Mouse (Mus musculus) heart, postnatal 4 days (tissue): ENCODE measurements at regions not wholly inside any gene's neighbourhood (a gene's known extent, or its start where the extent isn't known, plus 50 kb on each side); places are given as distances from the start of the nearest gene placed in this dataset.

ENCODE experiments used
- DNase-seq: peaks from one replicate; pipeline ENCODE4 v3.0.0; 2021

DNA sequence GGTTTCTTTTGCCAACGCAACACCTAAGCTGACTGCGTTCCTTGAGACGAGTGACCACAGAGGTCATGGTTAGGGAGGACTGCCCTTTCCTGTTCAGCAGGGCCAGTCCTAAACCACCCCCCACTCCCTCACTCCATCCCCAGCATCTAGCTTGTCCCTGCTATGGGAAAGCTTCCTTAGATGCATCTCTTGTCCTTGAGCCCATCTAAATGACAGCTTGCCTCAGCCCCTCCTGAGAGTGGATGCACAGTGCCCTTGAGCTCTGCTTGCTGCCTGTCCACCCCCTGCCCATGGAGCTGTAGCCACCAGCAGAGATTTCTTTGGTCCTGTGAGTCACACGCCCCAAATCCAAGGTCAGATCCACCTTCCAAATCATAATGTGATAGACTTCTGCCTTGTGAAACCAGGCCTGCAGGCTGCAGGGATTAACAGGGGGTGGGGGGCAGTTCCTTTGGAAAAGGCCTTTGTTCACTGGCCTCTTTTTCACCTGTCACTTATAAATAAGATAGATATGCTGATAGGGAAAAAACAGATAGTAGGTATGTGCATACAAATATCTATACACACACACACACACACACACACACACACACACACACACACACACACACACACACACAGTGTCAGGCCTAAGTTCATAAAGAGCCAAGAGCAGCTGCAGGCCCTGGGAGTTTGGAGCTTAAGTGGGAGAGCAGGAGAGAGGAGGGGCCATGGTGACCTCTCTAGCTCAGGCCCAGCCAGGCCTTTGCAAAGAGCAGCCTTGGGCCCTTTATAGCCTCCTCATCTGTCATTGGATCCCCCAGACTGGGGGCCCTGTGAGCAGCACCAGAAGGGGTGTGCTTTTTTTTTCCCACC is 56.4 kb upstream of the Adra2c start:
- DNase-seq: no peak

DNA sequence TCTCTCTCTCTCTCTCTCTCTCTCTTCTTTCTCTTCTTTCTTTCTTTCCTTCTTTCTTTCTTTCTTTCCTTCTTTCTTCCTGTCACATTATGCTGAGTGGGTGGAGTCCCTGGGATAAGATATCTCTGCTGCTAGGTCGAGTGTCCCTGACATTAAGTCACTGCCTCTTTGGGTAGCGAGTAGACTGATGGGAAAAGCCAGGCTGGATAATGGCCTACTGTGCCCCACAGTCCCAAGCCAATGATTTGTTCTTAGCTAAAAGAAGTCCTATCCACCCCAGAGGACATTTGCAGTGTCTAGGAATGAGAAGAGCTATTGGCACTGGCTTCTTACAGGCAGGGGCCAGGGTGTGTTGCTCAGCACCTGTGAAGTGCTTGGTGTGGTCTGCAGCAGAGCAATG is 61.8 kb upstream of the Adra2c start:
- no peak for DNase-seq

DNA sequence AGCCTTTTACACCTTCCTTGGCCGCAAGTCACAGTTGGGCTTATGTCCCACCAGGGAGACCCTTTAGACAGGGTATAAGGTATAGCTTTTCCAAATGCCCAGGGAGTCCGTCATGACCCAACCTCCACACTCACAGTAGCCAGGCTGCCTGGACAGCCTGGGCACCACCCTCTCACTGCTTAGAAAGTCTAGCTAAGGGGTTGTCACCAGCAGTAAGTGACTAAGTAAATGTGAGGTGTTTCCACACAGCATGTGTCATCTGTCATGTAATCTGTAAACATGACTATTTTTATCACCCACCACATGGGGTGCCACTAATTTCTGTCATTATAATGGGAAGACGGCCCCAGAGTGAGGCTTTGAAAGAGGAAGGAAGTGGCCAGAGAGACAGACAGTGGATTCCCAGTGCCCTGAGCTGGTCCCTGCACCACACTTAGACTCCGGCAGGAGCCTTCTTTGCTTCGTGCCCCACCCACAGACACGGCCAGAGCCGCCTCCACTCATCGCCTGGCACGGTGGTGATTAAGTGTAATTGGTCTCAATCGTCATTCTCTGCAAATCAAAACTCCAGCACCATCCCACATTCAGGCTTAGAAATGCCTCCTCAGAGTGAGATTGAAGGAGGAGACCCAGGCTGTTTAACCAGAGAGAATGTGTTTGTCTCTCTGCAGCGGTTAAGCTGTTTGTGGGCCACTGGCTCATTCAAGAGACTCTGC is 62.5 kb upstream of the Adra2c start:
- DNase-seq: no peak

DNA sequence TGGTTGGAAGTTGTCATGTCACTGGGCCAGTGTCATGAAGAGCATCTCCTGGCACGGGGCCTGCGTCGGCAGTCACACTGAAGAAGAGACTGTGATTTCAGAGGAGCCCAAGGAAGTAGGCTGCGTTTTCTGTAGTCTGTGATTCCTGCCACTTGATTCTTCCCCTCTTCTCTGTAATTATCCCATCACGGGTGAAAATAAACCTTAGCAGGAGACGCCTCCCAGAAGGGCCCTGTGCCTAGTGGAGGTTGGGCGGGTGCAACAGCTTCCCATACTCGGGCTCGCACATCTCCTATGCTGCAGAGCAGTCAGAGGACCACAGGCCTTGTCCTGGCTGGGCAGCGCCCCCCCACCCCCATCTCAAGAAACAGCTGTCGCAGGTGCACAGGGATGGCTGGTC is 63.1 kb upstream of the Adra2c start:
- no peak for DNase-seq

DNA sequence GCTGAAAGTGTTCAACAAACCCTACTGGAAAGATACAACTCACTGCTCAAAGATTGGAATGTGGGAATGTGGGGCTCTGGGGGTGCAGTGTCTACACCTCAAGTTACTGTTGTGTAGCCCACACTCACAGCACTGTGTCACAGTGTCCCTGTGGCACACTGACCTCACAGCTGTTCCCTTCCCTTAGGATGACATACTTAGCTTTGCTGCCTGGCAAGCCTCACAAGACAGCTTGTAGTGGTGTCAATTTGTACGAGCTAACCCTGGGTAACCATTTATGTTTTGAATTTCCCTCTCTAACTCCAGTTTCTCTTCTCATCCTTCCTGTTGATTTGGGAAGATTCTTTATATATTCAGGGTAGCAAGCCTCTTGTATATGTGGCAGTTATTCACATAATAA is 68.8 kb upstream of the Adra2c start:
- DNase-seq: no peak

DNA sequence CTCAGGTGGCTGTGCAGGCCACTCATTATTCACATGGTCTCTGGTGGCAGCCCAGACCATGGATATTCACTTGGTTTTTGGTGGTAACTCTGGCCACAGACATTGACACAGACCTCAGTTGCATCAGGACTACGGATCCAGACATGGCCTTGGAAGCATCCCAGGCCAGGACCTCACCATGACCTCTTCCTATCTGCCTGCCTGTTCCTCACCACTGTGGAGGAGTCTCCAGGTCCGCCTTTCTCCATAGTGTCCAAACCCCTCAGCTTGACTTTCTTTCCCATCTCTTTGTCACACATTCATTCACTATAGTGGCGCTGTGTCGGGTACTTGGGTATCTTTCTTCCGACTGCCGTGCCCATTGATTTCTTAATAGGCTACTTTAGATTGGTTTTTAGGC is 74.1 kb upstream of the Adra2c start:
- DNase-seq: no peak

DNA sequence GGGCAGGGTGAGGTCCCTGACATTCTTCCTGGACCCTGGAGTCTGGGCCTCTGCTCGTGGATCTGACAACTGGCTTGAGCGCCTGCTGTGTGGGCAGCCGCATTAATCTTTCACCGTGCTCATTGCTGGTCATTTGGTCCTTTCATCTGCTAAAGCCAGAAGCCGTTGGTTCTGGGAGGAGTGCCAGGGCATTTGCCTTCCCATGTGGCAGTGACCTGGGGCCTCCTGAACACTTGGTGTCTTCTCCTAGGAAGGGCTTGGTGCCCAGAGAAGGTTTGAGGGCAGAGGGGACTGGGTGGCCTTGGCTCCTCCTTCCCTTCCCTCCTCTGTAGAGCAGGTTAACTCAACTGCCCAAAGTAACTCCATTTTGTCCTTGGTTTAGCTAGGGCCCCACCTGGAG is 79.7 kb upstream of the Adra2c start:
- DNase-seq: peak; percentile 42

DNA sequence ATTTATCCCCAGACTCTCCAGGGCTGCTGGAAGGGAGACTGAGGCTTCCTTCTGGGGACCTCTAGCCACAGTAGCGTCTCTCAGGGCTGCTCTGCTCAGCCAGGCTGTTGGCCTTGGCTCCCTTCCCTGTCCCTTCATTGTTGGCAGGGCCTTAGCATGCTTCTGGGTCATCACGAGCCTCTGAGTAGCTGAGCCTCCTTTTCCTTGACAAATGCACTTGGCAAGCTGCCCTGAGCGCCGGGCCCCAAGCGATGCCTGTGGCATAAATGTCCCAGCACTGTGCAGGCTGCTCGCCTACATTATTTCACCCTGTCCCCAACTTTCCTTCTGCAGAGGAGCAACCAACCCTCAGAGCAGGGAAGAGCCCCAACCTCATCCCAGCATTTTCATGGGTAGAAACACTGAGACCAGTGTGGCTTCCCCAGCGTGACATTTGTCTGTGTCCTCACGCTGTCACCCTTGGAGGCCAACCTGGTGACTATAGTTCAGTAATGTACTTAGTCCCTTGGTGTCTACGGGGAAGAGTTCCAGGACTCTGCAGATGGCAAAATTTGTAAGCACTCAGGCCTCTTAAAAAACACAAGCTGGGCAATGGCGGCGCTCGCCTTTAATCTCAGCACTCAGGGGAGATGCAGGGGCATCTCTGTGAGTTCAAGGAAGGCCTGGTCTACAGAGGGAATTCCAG is 83.7 kb upstream of the Lrpap1 start:
- peak; percentile 95 for DNase-seq

DNA sequence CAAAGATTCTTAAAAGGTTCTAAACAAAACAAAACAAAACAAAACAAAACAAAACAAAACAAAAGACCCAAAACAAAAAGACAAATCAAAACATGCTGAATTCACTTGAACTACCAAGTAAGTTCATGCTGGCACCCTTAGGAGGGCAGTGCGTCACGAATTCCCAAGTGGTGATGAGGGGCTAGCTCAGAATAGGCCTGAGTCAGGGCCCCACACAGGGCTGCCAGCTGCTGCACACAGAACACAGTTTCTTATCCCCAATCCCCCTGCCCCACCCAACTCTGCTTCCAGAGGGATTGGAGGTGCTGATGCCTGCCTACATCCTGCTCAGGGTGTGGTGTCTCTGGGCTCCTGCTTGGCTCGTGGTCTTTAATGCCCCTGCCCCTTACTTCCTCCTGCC is 80.3 kb upstream of the Lrpap1 start:
- peak; percentile 21 for DNase-seq

DNA sequence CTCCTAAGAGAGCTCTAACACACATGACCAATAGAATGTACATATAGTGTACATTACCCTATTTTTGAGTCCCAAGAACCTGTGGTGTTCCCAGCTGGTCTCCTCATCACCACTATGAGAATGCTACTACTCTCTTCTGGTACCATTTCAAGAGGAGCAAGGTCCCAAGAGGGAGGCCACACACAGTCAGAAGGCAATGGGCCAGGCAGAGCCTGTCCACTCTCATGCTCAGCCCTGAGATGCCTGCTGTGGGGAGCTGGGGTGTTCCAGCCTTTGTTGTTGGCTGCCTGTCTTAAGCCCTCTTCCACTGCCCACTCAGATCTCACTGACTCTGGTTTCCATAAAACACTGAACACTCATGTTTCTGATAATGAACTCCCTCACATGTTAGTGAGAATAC is 79.7 kb upstream of the Lrpap1 start:
- DNase-seq: peak; percentile 33

DNA sequence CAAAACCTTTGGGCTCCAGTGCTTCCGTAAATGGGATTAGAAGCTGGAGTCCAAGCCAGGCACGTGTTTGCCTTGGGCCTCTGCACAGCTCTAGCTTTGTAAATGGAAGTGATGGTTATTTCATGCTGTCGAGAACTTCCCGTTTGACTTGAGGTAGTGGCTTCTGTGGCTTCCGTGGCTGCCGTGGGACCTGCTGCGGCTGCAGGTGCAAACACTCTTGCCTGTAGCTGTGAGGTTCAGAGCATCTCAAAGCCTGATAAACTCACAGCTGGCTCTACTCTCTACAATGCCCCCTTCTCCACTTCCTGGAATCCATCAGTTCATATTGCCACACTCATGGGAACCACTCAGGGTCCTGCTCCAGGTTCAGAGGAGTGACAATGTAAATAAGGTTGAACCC is 77.9 kb upstream of the Lrpap1 start:
- DNase-seq: no peak

DNA sequence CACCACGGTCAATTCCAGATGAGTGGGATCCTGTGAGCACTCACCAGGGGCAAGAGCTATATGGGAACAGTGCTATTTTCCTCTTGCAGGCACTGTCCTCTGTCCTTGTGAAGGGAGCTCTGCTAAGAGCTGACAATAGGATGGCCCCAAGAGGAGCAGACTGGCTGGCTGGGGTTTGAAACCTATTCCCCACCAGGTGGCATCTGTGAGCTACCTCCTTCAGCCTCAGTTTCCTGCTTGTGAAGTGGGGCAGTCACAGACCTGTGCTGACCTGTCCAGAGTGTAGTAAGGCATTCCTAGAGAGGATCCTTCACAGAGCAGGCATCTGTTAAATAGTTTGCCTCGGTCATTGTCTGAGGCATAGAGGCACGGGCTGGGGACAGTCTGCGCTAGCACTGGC is 71.8 kb upstream of the Lrpap1 start:
- DNase-seq: no peak

DNA sequence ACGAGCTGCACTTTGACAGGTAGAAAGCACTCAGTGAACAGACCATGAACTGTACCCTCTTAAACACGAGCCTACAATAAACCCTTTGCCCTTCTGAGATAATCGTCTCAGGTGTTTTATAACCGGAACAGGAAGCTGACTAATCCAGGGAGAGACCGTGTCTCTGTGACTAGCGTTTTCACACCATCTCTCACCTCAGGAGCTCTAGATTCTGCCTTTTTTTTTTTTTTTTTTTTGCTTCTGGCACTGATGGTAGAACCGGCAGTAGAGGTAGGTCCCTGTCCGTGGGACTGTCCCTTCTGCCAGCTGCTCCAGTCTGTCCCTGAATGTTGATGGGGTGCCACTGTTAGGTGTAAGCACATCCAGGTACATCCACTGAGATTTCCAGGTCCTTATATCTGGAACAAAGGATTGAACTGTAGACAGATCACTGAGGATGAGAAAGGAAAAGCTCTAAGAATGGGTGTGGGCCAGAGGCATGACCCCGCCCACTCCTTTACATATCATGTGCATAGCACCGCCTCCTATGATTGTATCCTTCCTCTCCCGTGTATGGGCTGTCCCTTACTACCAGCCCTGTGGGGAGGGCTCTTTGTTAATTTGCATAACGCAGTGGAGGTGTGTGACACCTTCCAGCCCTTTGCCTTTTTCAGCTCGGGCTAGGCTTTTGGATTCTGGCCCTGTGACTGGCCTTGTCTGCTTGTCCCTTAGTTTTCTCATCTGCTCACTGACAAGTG is 70.7 kb upstream of the Lrpap1 start:
- DNase-seq: no peak

DNA sequence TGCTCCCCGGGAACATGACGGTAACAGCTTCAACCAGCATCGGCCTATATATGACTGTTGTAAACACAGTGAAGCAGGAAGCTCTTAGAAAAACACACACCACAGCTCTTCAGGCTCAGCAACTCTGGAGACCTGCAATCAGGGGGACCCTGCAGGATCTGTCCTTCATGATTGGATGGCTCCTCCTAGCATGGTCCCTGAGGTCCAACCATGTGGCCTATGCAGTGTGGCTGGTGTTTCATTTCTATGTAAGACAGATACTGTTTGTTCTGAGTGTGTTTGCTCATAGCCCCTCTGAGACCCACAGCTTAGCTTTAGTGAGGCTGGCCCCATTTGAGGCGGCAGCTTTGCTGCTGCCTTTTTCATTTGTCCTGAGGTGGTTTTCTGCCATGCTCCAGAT is 68.8 kb upstream of the Lrpap1 start:
- DNase-seq: no peak

DNA sequence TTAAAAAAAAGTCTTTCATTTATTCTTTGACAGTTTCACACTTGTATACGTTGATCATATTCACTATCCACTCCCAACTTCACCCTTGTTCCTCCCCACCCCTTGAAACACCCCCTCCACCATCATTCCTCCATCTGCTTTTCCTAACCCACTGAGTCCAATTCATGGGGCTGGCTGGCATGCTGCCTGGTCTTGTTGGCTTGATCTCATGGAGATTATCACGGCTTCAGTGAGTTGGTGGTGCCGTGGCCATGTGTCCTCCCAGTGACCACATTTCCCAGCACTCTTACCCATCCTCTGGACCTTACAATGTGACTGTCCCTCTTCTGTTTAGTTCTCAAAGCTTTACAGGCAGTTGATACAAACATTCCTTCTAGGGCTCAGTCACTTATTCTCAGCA is 65.8 kb upstream of the Lrpap1 start:
- no peak for DNase-seq

DNA sequence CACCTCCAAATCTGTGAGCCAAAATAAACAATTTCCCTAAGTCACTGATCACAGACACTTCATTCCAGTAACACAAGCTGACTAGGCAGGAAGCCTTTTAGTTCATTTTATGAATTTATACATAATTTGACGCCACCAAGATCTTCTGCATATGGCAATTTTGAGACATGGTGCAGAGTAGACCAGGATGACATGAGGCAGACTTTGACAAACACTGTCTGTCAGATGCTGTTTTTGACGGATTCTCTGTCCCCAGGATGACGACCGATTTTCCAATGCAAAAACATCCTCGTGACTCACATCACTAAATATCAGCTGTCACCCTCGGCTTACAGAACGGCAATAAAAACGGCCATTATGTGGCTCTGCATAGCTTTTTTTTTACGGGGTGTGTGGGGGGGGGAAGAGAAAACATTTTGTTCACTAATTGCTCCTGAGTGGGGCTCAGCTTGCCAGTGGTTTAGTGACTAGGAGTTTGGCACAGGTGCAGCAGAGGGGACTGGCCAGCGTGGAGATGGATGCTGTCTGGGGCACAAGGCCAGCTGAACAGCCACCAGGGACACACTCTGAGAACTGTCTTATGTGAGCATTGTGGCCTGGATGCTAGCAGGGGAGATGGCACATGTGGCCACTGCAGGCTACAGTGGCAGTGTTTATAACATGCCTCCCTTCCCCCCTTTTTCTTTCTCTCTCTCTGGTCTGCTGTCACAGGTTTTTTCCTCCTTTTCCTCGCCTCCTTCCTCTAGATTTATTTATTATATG is 65.0 kb upstream of the Lrpap1 start:
- DNase-seq: no peak

DNA sequence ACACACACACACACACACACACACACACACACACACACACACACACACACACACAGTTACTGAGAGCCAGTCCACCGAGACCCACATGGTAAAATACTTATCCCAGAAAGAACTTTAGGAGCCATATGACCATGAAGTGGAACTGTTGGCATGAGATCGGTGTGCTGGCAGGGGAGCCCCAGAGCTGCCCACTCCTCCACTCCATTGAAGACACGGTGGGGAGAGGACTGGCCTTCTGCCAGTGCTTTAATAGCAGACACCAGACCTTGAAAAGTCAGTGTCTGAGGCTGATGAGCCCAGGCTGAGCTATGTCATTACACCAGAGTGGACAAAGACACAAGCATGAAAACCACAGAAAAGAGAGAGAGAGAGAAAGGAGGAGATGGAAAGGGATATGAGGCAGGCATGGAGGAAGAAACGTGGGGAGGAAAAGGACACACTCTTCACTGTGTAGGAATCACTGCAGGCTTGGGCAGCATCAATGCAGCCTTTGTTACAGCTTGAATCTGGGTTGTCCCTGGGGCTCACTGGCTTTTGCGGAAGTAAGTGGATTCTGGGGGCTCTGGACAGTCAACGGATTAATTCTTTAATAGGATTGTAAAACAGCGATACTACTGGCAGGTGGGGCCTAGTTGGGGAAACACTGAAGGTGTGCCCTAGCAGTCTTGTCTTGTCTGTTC is 64.2 kb upstream of the Lrpap1 start:
- no peak for DNase-seq

DNA sequence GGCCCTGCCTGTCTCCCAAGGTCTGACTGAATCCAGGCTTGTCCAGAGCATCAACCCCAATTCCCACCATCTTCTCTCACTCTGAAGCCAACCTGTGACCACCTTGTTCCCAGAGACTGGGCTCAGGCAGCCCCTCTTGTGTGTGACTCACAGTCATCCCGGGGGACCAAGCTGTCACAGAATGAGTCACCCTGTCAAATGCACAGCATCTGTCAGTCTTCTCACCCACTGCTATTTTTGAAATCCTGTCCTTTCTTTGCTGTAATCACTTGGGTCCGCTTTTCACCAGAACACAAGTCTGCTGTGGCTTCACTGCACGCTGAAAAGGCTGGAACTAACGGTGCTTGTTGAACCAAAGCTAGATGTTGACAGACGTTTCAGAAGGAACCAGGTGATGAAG is 63.3 kb upstream of the Lrpap1 start:
- DNase-seq: no peak

DNA sequence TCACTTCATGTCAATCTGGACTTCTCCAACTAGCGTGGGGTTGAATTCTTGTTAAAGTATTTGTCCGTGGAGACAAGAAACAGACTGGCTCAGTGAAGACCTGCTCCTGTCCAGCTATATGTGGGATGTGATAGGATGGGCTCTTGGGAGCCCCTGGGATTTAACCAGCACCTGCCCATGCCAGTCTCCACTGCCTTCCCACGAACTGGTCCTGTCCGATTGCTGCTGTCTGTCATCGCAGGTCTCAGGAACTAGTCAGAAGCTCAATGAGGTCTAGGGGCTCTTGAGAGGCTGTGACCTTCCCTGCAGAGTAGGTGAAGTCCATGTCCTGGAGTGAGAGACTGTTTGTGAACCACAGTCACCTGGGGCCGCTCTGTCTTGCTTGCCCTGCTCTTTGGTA is 62.8 kb upstream of the Lrpap1 start:
- DNase-seq: no peak

DNA sequence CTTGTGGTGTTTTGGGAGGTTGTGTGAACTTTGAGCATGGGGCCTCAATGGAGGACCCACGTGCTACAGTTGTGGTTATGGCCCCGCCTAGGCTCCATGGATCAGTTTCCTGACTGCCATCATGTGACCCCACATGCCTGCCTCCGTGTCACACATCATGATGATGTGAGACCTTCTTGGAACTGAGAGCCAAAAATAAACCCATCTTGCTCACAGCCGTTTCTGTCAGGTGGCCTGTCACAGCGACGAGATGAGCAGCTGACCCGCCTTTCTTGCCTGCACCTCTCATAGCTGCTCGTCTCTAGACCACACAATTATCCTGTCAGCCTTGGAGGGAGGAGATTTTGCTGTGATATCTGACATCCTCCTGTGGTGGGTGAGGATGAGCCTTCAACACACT is 60.4 kb upstream of the Lrpap1 start:
- no peak for DNase-seq

DNA sequence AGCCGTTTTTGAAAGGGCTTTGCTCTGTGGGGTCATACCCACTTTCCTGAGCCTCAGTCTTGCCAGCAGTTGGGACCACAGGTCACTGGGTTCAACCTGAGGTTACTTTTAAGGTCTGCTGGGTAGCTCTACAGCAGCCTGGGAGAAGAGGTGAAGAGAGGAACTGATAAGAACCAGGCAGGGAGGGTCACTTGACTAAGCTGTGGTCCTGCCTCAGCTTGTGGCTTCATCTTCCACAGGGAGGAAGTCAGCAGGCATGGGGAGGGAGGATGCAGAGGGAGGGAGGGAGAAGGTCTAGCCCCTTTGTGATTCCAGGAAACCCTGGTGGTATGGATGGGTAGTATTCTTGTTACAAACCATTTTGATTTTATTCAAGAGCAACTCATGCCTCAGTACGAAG is 59.9 kb upstream of the Lrpap1 start:
- no peak for DNase-seq

DNA sequence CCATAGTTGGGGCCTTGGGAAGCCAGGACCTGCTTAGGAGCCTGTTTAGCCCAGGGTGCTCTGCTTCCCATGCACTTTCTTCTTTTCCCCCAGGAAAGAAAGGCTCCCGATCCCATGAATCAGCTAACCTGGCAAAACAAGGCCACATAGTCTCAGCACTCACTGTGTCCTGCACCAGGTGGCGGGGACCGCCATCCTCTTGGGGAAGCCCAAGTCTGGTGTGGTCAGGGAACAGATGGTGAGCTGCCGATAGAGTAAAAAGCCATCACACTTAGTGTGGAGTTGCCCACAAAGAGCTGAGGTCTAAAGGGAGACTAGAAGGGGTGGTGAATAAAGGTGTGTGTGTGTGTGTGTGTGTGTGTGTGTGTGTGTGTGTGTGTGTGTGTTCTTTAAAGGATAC is 57.0 kb upstream of the Lrpap1 start:
- no peak for DNase-seq
